Mouse (Mus musculus): ENCODE measurements around the gene Gm42674. TPM values are rescaled to one million over a fixed set of nuclear protein-coding genes. Genes with fewer than 3 reads are reported as not detected.

The Gm42674 gene
- not detected for total RNA-seq (2023)

DNA sequence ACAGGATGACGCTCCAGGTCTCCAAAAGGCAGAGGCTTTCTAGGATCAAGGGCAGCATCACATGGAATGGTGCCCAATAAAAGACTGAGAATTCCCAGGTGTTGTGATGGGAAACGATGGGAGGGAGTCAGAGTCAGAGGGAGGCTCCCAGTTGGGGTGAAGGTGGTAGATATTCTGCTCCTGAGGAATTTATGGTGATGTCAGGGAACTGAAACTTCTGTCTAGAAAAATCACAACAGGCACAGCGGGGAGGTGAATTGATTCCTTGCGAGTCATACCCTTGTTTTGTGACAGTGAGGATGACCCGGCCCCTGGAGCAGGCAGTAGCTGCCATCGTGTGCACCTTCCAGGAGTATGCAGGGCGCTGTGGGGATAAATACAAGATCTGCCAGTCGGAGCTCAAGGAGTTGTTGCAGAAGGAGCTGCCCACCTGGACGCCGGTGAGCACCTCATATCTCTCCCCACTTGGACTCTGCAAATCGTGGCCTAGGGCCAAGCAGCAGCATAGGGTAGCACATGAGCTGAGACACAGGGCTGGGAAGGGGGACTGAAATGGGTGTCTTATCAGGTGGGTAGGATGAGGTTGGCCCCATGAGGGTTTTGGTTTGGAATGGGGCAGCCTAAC is at the start of gene Gm42674:
Gene Gm42674, plus strand, starts transcription at position 419 of the 625 bp plus-strand sequence.

DNA sequence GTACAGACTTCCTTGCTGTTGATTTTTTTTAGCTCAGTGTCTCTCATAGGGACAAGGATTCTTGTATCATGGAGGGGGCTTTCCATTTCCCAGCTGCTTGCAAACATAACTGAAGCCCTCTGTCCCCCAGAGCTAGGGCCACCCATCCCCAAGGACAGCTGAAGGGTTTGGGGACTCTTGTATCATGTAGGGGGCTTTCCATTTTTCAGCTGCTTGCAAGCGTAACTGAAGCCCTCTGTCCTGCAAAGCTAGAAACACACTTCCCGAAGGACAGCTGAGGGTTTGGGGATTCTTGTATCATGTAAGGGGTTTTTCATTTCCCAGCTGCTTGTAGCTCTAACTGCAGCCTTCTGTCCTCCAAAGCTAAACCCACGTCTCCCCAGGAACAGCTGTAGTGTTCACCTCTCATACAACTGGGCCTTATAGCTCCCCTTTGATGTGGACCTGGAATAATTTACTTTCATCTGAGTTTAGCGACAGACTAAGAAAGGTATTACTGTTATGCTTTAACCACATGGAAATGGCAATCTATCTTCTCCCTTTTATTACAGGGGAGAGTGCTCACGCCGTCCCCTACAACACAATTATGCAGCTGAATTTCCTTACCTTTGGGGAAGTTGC is 41.6 kb upstream of the Gm42674 start, which contains the start of gene S100a3:
Gene S100a3, plus strand, starts transcription at position 571 of the 621 bp plus-strand sequence.

GRCm38 (mm10) chr3:90589947-90590346 is 11.8 kb upstream of the Gm42674 start, which contains the start of gene S100a2:
Gene S100a2, plus strand, starts transcription at chr3:90590247.

GRCm38 (mm10) chr3:90603623-90604022 is 1.9 kb downstream of the Gm42674 start, which contains the start of gene S100a4:
Gene S100a4, plus strand, starts transcription at chr3:90603771.

GRCm38 (mm10) chr3:90608223-90608622 is 6.5 kb downstream of the Gm42674 start, which contains the start of gene S100a5:
Gene S100a5, plus strand, starts transcription at chr3:90608523.

GRCm38 (mm10) chr3:90612728-90613291 is 11.1 kb downstream of the Gm42674 start, which contains the start of gene S100a6:
Gene S100a6, plus strand, starts transcription at chr3:90612882.

DNA sequence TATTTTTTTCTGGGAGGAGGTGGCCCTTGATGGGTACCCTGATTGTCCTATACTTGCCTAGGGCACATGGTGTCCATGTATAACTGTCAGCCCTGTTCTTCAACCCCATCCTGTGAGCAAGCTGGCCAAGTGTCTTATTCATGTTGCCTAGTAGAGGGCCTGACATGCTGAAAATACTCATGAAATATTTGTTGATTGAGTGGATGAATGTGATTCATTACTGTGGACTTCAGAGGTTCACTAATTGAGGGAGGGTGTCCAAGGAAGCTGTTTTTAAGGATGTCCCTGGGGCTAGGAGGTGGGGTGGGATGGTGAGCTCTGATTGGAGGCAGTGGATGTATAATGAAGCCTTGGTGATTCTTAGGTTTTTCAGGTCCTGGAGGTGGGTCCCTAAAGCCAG is 52.0 kb downstream of the Gm42674 start, which contains the start of gene S100a7a:
Gene S100a7a, plus strand, starts transcription at position 301 of the 400 bp plus-strand sequence.

Other genes with a start within 250 kb of the Gm42674 start
- gene Slc27a3, start 212.0 kb upstream of the Gm42674 start, total RNA-seq (2023): 1 to 10 TPM; 1.1 to 1.5 TPM
- gene Ints3, start 168.3 kb upstream of the Gm42674 start, total RNA-seq (2023): 10 to 100 TPM; 35.1 to 39.0 TPM
- gene Npr1, start 136.0 kb upstream of the Gm42674 start, total RNA-seq (2023): under 1 TPM in 1 of 2 experiments, not detected in 1; 0.52 TPM
- 10 to 100 TPM; 40.5 to 47.3 TPM for gene Ilf2, start 125.8 kb upstream of the Gm42674 start, total RNA-seq (2023)
- gene Snapin, start 110.9 kb upstream of the Gm42674 start, total RNA-seq (2023): 10 to 100 TPM; 42.2 to 43.7 TPM
- gene Chtop, start 92.4 kb upstream of the Gm42674 start, total RNA-seq (2023): 100 to 1,000 TPM; 112 to 113 TPM
- 10 to 100 TPM; 24.1 to 24.6 TPM for gene S100a1, start 87.5 kb upstream of the Gm42674 start, total RNA-seq (2023)
- gene S100a13, start 87.5 kb upstream of the Gm42674 start, total RNA-seq (2023): 10 to 100 TPM; 36.8 to 37.4 TPM
- gene S100a14, start 75.0 kb upstream of the Gm42674 start, total RNA-seq (2023): under 1 TPM in 1 of 2 experiments, not detected in 1; 0.52 TPM
- gene S100a16, start 64.7 kb upstream of the Gm42674 start, total RNA-seq (2023): not detected
- gene S100a3, start 41.3 kb upstream of the Gm42674 start, total RNA-seq (2023): 1 to 10 TPM in 1 of 2 experiments, not detected in 1; 1.0 TPM
- gene S100a2, start 11.7 kb upstream of the Gm42674 start, total RNA-seq (2023): not detected
- 1,000 to 10,000 TPM; 1,255 to 1,377 TPM for gene S100a4, start 1.9 kb downstream of the Gm42674 start, total RNA-seq (2023)
- gene S100a5, start 6.6 kb downstream of the Gm42674 start, total RNA-seq (2023): not detected
- 100 to 1,000 TPM; 672 to 834 TPM for gene S100a6, start 11.0 kb downstream of the Gm42674 start, total RNA-seq (2023)
- gene S100a7a, start 52.1 kb downstream of the Gm42674 start, total RNA-seq (2023): not detected
- 10 to 100 TPM in 1 of 2 experiments, 1 to 10 TPM in 1; 9.4 to 13.9 TPM for gene S100a8, start 67.1 kb downstream of the Gm42674 start, total RNA-seq (2023)
- gene S100a9, start 93.8 kb downstream of the Gm42674 start, total RNA-seq (2023): 10 to 100 TPM; 10.3 to 13.2 TPM
- not detected for gene Pglyrp4, start 125.0 kb downstream of the Gm42674 start, total RNA-seq (2023)
- gene Gm5849, start 176.0 kb downstream of the Gm42674 start, total RNA-seq (2023): not detected